Mouse (Mus musculus) spleen, postnatal 36 days (tissue): ENCODE data around the gene Olfr837.
"Not testable (repeated sequence)": the region's sequence is repeated elsewhere in the genome, so short reads cannot be mapped to it uniquely, and the experiment has no call there.

Source experiments
- DNase-seq, 2 experiments: peaks; one replicate each; pipeline ENCODE4 v3.0.0; 2022; ENCODE audit warnings: low spot score in 2 of 2, mixed read lengths in 1 of 2

The Olfr837 gene

DNA sequence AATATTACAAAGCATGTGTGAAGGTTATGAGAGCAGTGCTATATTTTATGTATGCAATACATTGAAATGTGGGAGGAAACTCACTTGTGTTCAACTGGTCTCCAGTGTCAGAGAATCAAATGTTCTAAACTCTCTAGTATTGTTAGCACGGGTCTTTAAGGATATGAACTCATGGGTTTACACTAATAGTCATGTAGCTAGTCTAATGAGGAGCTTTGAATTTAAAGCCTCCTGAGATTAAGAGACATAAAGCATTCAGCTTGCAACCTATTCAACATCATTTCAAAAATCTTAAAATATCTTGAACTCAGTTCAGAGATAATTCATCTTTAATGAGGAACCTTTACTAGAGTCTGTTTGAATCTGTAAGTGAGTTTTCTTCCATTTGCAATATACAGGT is at the start of gene Olfr837:
TSS of gene Olfr837 (plus strand) at position 301 of the 400 bp plus-strand sequence.
- DNase-seq = no peak

GRCm38 (mm10) chr9:19092889-19093753 is 43.0 kb upstream of the Olfr837 start:
- DNase-seq = not testable (repeated sequence)

GRCm38 (mm10) chr9:19097286-19097685 is 38.8 kb upstream of the Olfr837 start:
- no peak for DNase-seq

- no peak for DNase-seq
Measured at GRCm38 (mm10) chr9:19120082-19120481, 16.0 kb upstream of the Olfr837 start, which contains the start of gene Olfr836. Gene Olfr836, plus strand, starts transcription at chr9:19120382.

DNA sequence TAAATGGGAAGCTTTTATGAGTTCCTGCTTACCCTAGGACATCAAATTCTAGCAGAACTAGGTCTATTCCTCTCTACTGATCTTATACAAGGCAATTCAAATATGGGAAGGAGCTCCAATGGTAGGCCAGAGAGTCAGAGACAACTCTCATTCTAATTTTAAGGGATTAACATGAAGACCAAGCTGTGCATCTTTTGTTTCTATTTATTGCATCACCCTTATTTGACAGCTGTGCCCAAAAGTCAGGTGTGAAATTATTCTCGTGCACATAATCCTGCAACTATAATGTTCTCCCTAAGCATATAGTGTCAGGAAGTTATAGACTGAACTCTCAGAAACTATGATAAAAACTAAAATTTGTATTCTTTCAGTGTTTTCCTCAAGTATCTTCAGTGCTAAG is 41.1 kb downstream of the Olfr837 start, which contains the start of gene Olfr839-ps1:
TSS of gene Olfr839-ps1 (minus strand) at position 101 of the 400 bp plus-strand sequence.
- DNase-seq = no peak
